Mouse (Mus musculus) frontal cortex, adult 2 months (tissue): ENCODE results near the gene Gm11639. TPM values are rescaled to one million over a fixed set of nuclear protein-coding genes. Genes with fewer than 3 reads are reported as not detected.

Experiments used
- DNase-seq, 2 experiments: peaks; one replicate each; pipeline ENCODE4 v3.0.0; 2022; ENCODE audit warnings: low spot score in 1 of 2; ENCODE audit errors: extremely low spot score in 1 of 2
- polyA plus RNA-seq: library from polyadenylated mRNA; depleted of rRNA; stranded (reverse); fragments of >200 nt; gene quantifications from 2 replicates; pipeline ENCODE4 v1.2.3, GENCODE M21; 2012

Gene Gm11639
- polyA plus RNA-seq, 1 experiment, result 0.20 TPM

- peak; percentile 12 to 62 for DNase-seq
Observed at GRCm38 (mm10) chr11:104693235-104693634, 7.7 kb downstream of the Gm11639 start.

GRCm38 (mm10) chr11:104704097-104704496 lies 18.6 kb downstream of the Gm11639 start:
- DNase-seq, result no peak

- no peak for DNase-seq
Observed at GRCm38 (mm10) chr11:104707084-104707483, 21.6 kb downstream of the Gm11639 start.

- DNase-seq, result no peak
Observed at GRCm38 (mm10) chr11:104744995-104745568, 59.6 kb downstream of the Gm11639 start.

GRCm38 (mm10) chr11:104765762-104766161 lies 80.3 kb downstream of the Gm11639 start:
- no peak for DNase-seq

- DNase-seq, result no peak
Observed at GRCm38 (mm10) chr11:104767068-104767467, 81.6 kb downstream of the Gm11639 start.

- DNase-seq, result peak in 1 of 2 experiments; percentile 64
Observed at GRCm38 (mm10) chr11:104768072-104768471, 82.6 kb downstream of the Gm11639 start.

- no peak for DNase-seq
Observed at GRCm38 (mm10) chr11:104778796-104779195, 93.3 kb downstream of the Gm11639 start.

GRCm38 (mm10) chr11:104944723-104945122 lies 259.2 kb downstream of the Gm11639 start:
- DNase-seq, result no peak

GRCm38 (mm10) chr11:104952349-104952748 lies 266.8 kb downstream of the Gm11639 start:
- DNase-seq, result no peak

GRCm38 (mm10) chr11:104967862-104968261 lies 282.4 kb downstream of the Gm11639 start:
- DNase-seq, result no peak

GRCm38 (mm10) chr11:104968388-104968787 lies 282.9 kb downstream of the Gm11639 start:
- DNase-seq, result no peak

GRCm38 (mm10) chr11:104971322-104971721 lies 285.8 kb downstream of the Gm11639 start:
- DNase-seq, result peak in 1 of 2 experiments; percentile 3

- no peak for DNase-seq
Observed at GRCm38 (mm10) chr11:104972480-104972879, 287.0 kb downstream of the Gm11639 start.

- DNase-seq, result no peak
Observed at GRCm38 (mm10) chr11:104977976-104978375, 292.5 kb downstream of the Gm11639 start.

GRCm38 (mm10) chr11:104981342-104982055 lies 296.0 kb downstream of the Gm11639 start:
- no peak for DNase-seq

GRCm38 (mm10) chr11:105009232-105009631 lies 323.7 kb downstream of the Gm11639 start:
- DNase-seq, result no peak

GRCm38 (mm10) chr11:105021071-105021470 lies 335.6 kb downstream of the Gm11639 start:
- DNase-seq, result peak in 1 of 2 experiments; percentile 7

- no peak for DNase-seq
Observed at GRCm38 (mm10) chr11:105028744-105029348, 343.3 kb downstream of the Gm11639 start.

GRCm38 (mm10) chr11:105029525-105029924 lies 344.0 kb downstream of the Gm11639 start:
- DNase-seq, result no peak

GRCm38 (mm10) chr11:105030229-105030628 lies 344.7 kb downstream of the Gm11639 start:
- no peak for DNase-seq

GRCm38 (mm10) chr11:105031103-105031502 lies 345.6 kb downstream of the Gm11639 start:
- no peak for DNase-seq
